Mouse (Mus musculus): ENCODE measurements around the gene Ccdc7b. TPM values are rescaled to one million over a fixed set of nuclear protein-coding genes. Genes with fewer than 3 reads are reported as not detected.
"Not testable (repeated sequence)": the region's sequence is repeated elsewhere in the genome, so short reads cannot be mapped to it uniquely, and the experiment has no call there.

Gene Ccdc7b
- not detected in 2 replicates for polyA plus RNA-seq (2012; ENCODE audit: insufficient read depth, insufficient read length, missing spikeins)

- not testable (repeated sequence) for H3K4me3 ChIP-seq (ENCODE audit: insufficient read depth, low read depth, low read length); H3K27ac ChIP-seq (replicated peaks; ENCODE audit: low read depth, low read length); H3K4me1 ChIP-seq (ENCODE audit: control insufficient read depth, insufficient read depth, insufficient read length, low read length)
These were observed at the start of gene Ccdc7b for GRCm38 (mm10) chr8:129066834-129067233. Ccdc7b (plus strand) TSS chr8:129067134.

GRCm38 (mm10) chr8:129065417-129065816, 1.5 kb upstream of the Ccdc7b start, which contains the start of gene Ccdc7a:
Ccdc7a (minus strand) TSS chr8:129065517.
- not testable (repeated sequence) for H3K4me1 ChIP-seq (ENCODE audit: control insufficient read depth, insufficient read depth, insufficient read length, low read length)

GRCm38 (mm10) chr8:129115761-129116160, 48.8 kb downstream of the Ccdc7b start:
- not testable (repeated sequence) for H3K4me1 ChIP-seq (ENCODE audit: control insufficient read depth, insufficient read depth, insufficient read length, low read length); H3K27ac ChIP-seq (replicated peaks; ENCODE audit: low read depth, low read length); H3K4me3 ChIP-seq (ENCODE audit: insufficient read depth, low read depth, low read length)

More at GRCm38 (mm10) chr8:129065417-129065816, 1.5 kb upstream of the Ccdc7b start, which contains the start of gene Ccdc7a:
- not testable (repeated sequence) for H3K4me3 ChIP-seq (ENCODE audit: insufficient read depth, low read depth, low read length); H3K27ac ChIP-seq (replicated peaks; ENCODE audit: low read depth, low read length)

- no peak within 1 kb of the TSS for H3K4me3 ChIP-seq (ENCODE audit: insufficient read depth, low read depth, low read length)
- H3K27ac ChIP-seq (replicated peaks; ENCODE audit: low read depth, low read length) = no peak within 1 kb of the TSS
- H3K4me1 ChIP-seq (ENCODE audit: control insufficient read depth, insufficient read depth, insufficient read length, low read length) = no peaks in the 10 kb centered on the region
These were observed 64.6 kb downstream of the Ccdc7b start, which contains the start of gene Gm10999 for GRCm38 (mm10) chr8:129131561-129131960. Gm10999 (minus strand) TSS chr8:129131661.

- no peak overlapping the region for H3K27ac ChIP-seq (replicated peaks; ENCODE audit: low read depth, low read length)
- no peak overlapping the region for H3K4me3 ChIP-seq (ENCODE audit: insufficient read depth, low read depth, low read length)
- no peaks in the 10 kb centered on the region for H3K4me1 ChIP-seq (ENCODE audit: control insufficient read depth, insufficient read depth, insufficient read length, low read length)
These were observed 66.5 kb downstream of the Ccdc7b start for GRCm38 (mm10) chr8:129133475-129133874.

Other genes with a start within 250 kb of the Ccdc7b start
- not detected in 2 replicates for gene Ccdc7a, start 1.6 kb upstream of the Ccdc7b start, polyA plus RNA-seq (2012; ENCODE audit: insufficient read depth, insufficient read length, missing spikeins)
- gene Gm10999, start 64.5 kb downstream of the Ccdc7b start, polyA plus RNA-seq (2012; ENCODE audit: insufficient read depth, insufficient read length, missing spikeins) = not detected in 2 replicates
- gene 2610044O15Rik8, start 167.3 kb downstream of the Ccdc7b start, polyA plus RNA-seq (2012; ENCODE audit: insufficient read depth, insufficient read length, missing spikeins) = 9.6 and 15.8 TPM in 2 replicates

Data from brown adipose tissue, adult 24 weeks (tissue).